In the genomic region with DNA sequence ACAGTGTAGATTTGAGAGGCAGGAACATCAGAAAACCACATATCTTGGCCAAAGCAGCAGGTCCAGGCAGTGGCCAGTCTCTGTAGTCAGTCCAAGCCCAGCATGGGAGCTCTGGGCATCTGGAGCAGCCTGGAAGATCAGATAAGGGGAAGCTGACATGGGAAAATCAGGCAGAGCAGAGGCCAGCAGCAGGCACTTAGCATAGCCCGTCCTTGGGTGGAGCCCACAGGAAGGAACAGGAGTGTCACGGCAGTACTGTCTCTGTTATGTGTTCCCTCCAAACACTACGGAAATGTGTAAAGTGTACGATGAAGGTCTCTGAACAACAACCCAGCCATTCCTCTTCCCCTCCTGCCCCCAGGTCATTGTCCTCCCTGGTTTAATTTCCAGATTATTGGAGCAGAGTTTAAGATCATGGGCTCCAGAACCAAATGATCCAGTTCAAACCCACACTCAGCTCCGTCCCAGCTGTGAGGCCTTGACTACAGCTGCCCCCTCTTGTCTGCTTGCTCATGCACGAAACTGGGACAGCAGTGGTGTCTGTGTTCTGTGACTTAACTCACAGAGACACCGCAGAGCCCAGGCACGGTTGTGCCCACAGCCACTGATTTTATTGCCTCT, we compare ENCODE assay signal across 9 mouse cellular contexts.
A peak's percentile ranks its signal among the peaks of the same experiment; 100 is the strongest.
DNase-seq lines count a peak whose midpoint lies in the region; ATAC-seq and TF ChIP-seq lines count a peak whose summit lies in the region.
"Had no signal": no experiment of that assay in that cellular context is flagged by ENCODE, and none has a peak within 500 bp of the region (broad histone marks: within the 10 kb centered on the region; RNA-seq: fewer than 3 reads in every experiment).

No protein-coding gene starts in this region.

- WGBS in neural tube, embryonic 11.5 days: 63% methylated on average over 8 of the region's 8 CpGs
- WGBS in limb, embryonic 11.5 days: 56% methylated on average over 8 of the region's 8 CpGs
- 54% methylated on average over 8 of the region's 8 CpGs for WGBS in small intestine, adult 2 months

- no peaks in the 10 kb centered on the region for H3K27me3 ChIP-seq in neural tube, embryonic 11.5 days (ENCODE audit: control insufficient read depth, insufficient read depth, low read length)
- no peaks in the 10 kb centered on the region for H3K27me3 ChIP-seq in limb, embryonic 11.5 days (ENCODE audit: control insufficient read depth, insufficient read depth, low read length)
- H3K27me3 ChIP-seq in small intestine, adult 2 months (ENCODE audit: control insufficient read depth, insufficient read depth, low read length): no peaks in the 10 kb centered on the region
- H3K27me3 ChIP-seq: liver, embryonic 13.5 days had no signal

- H3K36me3 ChIP-seq in neural tube, embryonic 11.5 days (ENCODE audit: control insufficient read depth, insufficient read depth, low read length): no peaks in the 10 kb centered on the region
- no peaks in the 10 kb centered on the region for H3K36me3 ChIP-seq in limb, embryonic 11.5 days (ENCODE audit: control insufficient read depth, insufficient read depth, low read length)
- no peaks in the 10 kb centered on the region for H3K36me3 ChIP-seq in small intestine, adult 2 months (ENCODE audit: control insufficient read depth, insufficient read depth, low read length)
- H3K36me3 ChIP-seq: liver, embryonic 13.5 days had no signal

- TF ChIP-seq POLR2A in small intestine, adult 2 months (IDR thresholded peaks at IDR 0.05; ENCODE audit: low read depth, low read length): no peak

- H3K9ac ChIP-seq in neural tube, embryonic 11.5 days (ENCODE audit: low read length): no peak overlapping the region
- no peak overlapping the region for H3K9ac ChIP-seq in limb, embryonic 11.5 days (ENCODE audit: low read length)
- H3K9ac ChIP-seq: liver, embryonic 13.5 days had no signal

- no peak overlapping the region for H3K4me3 ChIP-seq in neural tube, embryonic 11.5 days (ENCODE audit: low read depth, low read length)
- no peak overlapping the region for H3K4me3 ChIP-seq in limb, embryonic 11.5 days (ENCODE audit: low read depth, low read length)
- no peak overlapping the region for H3K4me3 ChIP-seq in small intestine, adult 2 months (ENCODE audit: low read depth, low read length)
- H3K4me3 ChIP-seq: liver, embryonic 13.5 days had no signal

- no peak for DNase-seq in neural tube, embryonic 11.5 days (ENCODE audit: low spot score)
- no peak for DNase-seq in neural tube, embryonic 10.5 days (ENCODE audit: extremely low spot score, low spot score)
- DNase-seq in heart, postnatal 10 days: peak; percentile 55
- DNase-seq in limb, embryonic 11.5 days (ENCODE audit: low spot score): no peak
- no peak for DNase-seq in adipocyte (ENCODE audit: low spot score)
- no peak for DNase-seq in embryo, embryonic 10 days (ENCODE audit: low spot score)
- DNase-seq in thymus, postnatal 10 days (ENCODE audit: low spot score in 2 of 2): no peak
- DNase-seq: liver, embryonic 13.5 days had no signal

- ATAC-seq in neural tube, embryonic 11.5 days (ENCODE audit: insufficient read depth, low FRiP score, low TSS enrichment): no peak
- ATAC-seq in limb, embryonic 11.5 days (ENCODE audit: insufficient number of reproducible peaks, low FRiP score, low TSS enrichment, low read depth): no peak

- H3K4me2 ChIP-seq in neural tube, embryonic 11.5 days (ENCODE audit: low read depth): no peak overlapping the region
- H3K4me2 ChIP-seq in limb, embryonic 11.5 days (ENCODE audit: low read depth, severe bottlenecking): no peak overlapping the region
- H3K4me2 ChIP-seq: liver, embryonic 13.5 days had no signal

- H3K27ac ChIP-seq in neural tube, embryonic 11.5 days (ENCODE audit: low read depth, low read length): 0 out of 2 replicates have a peak overlapping the region, but pooled peaks have one; percentile 23
- peak overlapping the region; percentile 15; the same call in 1 of the 2 replicates for H3K27ac ChIP-seq in limb, embryonic 11.5 days (replicated peaks; ENCODE audit: low read depth, low read length)
- peak overlapping the region; percentile 37 for H3K27ac ChIP-seq in small intestine, adult 2 months (ENCODE audit: insufficient read depth, low read depth, low read length)
- H3K27ac ChIP-seq: liver, embryonic 13.5 days had no signal

- no peaks in the 10 kb centered on the region for H3K4me1 ChIP-seq in neural tube, embryonic 11.5 days (ENCODE audit: control insufficient read depth, insufficient read depth, low read length)
- 0 out of 2 replicates have a peak, but pooled peaks cover 6% of the 10 kb centered on the region for H3K4me1 ChIP-seq in limb, embryonic 11.5 days (ENCODE audit: control insufficient read depth, insufficient read depth, low read length)
- H3K4me1 ChIP-seq in small intestine, adult 2 months (ENCODE audit: control insufficient read depth, insufficient read depth, insufficient read length, low read length): no peaks in the 10 kb centered on the region
- H3K4me1 ChIP-seq: liver, embryonic 13.5 days had no signal

- TF ChIP-seq CTCF in small intestine, adult 2 months (IDR thresholded peaks at IDR 0.05; ENCODE audit: extremely low read depth, insufficient read length, insufficient replicate concordance, low read depth, low read length): no peak

- H3K9me3 ChIP-seq in neural tube, embryonic 11.5 days (ENCODE audit: control insufficient read depth, low read length): no peaks in the 10 kb centered on the region
- H3K9me3 ChIP-seq in limb, embryonic 11.5 days (ENCODE audit: control insufficient read depth, low read length): no peaks in the 10 kb centered on the region
- H3K9me3 ChIP-seq: liver, embryonic 13.5 days had no signal

- intact Hi-C loops in heart, postnatal 10 days (cut with DNase I): loop anchor here (2.0 to 5.0 kb wide), 2 partner anchors 37 to 175 kb away; no protein-coding TSS in a partner anchor

Comparison
In these comparisons a context has a peak if more than half of its experiments do, and no peak if none do; other contexts are left out.
1. DNase-seq: peak in heart, postnatal 10 days (2 of 2); none in neural tube, embryonic 11.5 days (single experiment), neural tube, embryonic 10.5 days (single experiment), limb, embryonic 11.5 days (single experiment), adipocyte (single experiment), embryo, embryonic 10 days (single experiment) and thymus, postnatal 10 days (0 of 2).
2. Peak in every context shown above with its lines, with median percentiles within 50 percentile points of each other: H3K27ac ChIP-seq.